Mouse (Mus musculus): ENCODE data around the gene Crybb1.

Gene Crybb1

DNA sequence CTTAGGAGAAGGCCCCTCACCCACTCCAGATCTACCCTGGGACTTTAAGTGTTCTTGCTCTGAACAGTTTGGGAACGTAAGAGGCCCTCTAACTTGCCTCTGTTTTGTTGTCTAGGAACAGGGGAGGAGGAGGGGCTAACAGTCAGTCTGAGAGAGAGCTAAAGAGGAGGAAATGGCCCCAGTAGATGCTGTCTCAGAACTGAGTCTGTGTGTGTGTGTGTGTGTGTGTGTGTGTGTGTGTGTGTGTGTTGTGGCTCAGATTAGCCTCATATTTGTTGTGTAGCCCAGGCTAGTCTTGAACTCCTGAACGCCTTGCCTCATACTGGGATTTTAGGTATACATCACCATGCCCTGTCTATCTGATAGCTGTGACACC, 31.0 kb downstream of the Crybb1 start:
- no peak for DNase-seq (ENCODE audit: low read depth, low spot score)

DNA sequence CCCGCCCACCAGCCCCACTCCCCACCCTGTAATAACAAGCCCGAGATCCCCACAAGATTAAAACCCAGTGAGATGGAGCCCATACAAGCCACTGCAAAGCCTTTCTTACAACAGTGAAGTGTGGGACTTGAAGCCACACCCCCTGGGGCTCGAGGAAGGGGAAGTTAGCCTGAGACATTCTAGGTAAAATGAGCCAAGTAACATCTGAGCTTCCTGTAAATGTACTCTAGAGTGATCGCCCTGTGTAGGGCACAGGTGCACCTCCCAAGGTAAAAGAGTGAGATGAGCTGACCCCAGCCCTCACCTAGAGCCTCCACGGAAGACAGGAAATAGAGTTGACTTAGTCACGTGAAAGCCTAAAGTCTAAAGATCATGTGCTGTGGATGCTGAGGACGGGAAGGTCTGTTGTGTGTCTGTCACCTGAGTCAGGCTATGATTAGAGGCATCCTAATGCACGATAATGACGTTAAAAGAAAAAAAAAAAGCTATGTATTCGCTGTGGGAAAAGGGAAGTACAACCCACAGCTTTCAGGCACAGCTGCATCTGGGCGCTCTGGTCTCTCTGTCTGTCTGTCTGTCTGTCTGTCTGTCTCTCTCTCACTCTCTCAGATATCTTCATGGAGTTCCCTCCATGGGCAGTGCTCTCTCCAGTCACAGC, 31.5 kb downstream of the Crybb1 start:
- no peak for DNase-seq (ENCODE audit: low read depth, low spot score)

DNA sequence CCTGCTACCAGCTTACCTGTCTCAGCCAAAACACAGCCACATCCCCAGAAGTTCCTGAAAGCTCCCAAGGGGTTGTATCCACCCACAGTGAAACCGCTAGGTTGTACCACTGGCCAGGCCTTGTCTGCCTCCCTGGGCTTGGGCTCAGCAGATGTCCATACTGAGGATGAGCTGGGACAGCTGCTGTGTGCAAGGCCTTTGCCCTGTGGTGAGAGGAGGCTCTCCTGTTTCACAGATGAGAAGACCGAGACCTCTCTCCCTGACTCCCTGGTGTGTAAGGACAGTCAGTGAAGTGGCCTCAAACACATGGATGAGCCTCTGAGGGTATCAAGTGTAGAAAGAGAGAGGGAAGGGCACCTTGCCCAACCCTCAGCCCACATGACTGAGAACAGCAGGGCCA, 32.0 kb downstream of the Crybb1 start:
- DNase-seq (ENCODE audit: low read depth, low spot score) = no peak

DNA sequence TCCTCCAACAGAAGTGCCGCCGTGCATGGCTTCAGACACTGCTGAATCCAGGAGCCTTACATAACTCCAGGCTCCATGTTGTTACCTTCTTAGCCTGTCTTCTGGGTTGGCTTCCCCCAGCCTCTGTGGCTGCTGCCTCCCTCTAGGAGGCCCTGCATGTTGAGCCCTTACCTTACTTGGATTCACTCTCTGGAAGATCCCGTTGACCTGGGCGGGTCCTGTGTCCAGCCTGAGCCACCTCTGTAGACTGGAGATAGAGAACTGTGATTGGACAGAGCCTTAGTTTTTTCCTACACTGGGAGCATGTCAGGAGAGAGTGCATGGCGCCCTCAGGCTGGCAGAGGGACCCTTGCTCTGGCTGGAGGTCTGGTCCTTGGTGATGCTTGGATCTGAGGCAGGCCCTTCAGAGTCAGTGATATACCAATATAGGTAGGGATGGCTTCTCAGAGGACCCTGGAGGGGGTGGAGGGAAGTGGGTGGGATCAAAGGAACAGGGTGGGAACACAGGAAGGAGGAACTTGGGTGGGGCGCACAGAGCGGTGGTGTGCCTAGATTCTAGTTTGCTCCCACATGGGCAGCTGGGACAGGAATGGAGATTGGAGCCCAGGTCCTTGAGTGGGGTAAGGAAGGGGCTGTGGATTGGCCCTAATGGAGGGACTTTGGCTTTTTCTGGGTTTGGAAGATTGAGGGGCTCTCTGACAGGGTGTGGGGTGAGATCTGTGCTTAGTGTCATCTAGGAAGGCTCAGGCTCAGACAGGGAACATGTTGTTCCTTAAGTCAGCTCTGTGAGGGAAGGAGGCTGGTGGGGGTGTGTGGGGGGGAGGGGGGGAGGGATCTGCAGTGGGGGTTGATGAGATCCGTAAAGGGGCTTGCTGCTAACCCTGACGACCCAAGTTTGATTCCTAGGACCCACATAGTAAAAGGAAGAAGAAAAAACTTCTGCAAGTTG, 32.9 kb downstream of the Crybb1 start:
- no peak for DNase-seq (ENCODE audit: low read depth, low spot score)

DNA sequence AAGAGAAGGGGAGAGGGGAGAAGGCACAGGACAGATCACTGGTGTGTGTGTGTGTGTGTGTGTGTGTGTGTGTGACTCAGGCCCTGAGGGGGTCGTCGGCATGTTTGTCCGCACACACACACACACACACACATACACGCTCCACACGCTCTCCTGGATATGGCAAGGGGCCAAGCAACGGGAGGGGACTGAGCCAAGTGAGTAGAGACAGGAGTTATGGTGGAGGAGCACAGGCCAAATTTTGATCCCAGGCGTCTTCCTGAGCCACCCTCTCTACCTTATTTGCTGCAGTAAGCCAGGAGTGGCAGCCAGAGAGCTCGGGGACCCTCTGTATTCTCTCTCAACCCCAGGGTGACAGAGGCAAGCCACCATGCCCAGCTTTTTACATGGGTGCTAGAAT, 33.6 kb downstream of the Crybb1 start:
- DNase-seq (ENCODE audit: low read depth, low spot score) = no peak

DNA sequence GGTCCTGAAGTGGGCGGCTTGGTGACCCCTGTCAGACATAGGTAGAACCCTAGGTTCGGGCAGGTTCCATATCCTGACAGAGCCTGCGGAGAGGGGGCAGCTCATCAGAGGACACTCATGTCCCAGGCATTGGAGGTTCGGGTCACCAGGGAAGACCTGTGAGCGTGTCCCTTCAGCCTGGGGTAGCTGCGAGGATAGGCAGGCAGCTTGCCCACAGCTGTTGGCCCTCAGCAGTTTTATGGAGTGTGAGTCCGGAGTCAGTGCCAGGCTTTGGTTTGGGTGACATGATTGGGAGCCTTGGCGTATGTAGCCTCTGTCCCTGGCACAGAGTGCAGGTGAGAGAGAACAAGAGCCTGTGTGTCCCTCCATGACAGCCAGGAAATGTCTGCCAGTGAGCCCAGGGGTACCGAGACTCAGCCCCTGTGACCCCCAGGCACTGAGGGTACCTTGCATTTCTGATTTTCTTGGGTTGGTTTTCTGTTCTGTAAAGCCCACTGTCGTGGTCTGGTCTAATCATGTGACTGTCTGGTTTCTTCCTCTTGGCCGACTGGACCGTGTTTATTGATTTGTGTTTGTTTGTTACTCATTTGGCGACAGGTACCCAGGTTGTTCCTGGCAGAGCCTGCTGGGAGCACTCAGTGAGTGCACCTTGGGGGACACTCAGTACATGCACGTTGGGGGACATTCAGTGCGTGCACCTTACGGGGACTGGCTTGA, 34.4 kb downstream of the Crybb1 start:
- no peak for DNase-seq (ENCODE audit: low read depth, low spot score)

DNA sequence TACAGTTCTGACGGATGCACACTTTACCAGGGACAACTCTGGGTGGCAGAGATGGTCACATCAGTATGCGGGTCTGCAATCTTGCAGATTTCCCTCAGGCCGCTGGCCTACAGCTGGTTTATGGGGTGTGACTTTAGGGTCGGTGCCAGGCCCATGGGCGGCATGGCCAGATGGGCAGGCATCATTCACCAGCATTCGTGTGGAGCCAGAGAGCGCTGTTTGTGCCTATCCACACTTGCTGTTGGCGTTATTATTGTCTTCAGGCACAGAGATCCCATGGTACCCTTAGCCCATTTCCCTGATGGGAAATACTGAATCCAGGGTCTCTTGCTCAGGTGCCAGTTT, 34.9 kb downstream of the Crybb1 start:
- DNase-seq (ENCODE audit: low read depth, low spot score) = no peak

DNA sequence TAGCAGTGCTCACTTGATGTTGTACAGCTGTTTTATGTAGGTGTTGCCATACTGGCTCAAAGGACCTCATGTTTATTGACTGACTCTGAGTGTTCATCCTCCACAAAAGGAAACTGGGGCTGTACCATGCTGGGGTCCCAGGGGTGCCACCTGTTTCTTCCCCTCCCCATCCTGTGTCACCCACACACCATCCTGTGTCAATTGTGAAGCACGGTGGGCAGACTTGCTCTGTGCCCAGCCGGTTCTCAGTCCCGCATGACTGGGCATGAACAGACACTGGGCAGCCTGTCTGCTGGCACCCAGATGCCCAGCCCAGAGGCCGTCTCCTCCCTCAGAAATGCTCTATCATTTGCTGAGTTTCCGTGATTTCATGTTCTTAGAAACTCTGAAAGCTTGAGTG, 36.3 kb downstream of the Crybb1 start:
- no peak for DNase-seq (ENCODE audit: low read depth, low spot score)

DNA sequence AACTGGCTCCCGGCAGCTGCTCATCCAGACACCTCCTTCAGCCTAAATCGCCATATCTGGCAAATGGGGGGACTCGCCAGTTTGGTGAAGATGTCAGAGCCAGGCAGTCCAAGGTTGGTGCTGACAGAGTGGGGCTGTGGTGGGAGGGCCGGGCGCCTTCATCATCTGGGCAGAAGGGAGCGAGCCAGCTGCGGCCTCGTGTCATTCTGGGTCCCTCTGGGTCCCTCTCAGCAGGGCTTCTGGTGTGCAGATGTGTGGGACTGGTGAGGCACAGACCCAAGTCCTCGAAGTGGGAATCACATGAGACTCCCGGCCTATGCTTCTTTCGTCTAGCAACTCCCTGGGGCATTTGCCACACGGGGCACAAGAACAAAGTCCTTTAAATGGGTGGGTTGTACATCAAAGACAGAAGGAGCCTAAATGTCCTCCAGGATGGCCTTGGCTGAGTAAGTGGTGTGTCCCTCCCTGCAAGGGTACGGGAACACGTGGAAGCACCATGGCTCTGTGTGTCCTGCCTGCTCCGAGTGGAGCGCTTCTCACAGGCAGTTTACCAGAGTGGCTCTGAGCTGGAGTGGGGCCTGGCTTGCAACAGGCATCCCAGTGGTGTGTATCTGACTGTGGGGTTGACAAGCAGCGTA, 36.8 kb downstream of the Crybb1 start:
- DNase-seq (ENCODE audit: low read depth, low spot score) = no peak

DNA sequence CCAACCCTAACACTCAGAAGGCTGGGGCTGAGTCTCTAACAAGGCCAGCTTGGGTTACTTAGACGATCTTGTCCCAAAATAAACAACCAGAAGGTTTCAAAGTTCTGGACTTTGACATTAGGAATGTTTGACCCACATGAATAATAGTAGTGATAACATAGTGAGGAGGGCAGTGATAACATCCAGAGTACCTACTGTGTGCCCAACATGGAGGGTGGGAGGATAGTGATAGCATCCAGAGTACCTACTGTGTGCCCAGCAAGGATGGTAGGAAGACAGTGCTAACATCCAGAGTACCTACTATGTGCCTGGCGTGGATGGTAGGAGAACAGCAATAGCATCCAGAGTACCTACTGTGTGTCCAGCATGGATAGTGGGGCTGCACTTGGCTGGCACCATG, 38.2 kb downstream of the Crybb1 start:
- DNase-seq (ENCODE audit: low read depth, low spot score) = no peak

DNA sequence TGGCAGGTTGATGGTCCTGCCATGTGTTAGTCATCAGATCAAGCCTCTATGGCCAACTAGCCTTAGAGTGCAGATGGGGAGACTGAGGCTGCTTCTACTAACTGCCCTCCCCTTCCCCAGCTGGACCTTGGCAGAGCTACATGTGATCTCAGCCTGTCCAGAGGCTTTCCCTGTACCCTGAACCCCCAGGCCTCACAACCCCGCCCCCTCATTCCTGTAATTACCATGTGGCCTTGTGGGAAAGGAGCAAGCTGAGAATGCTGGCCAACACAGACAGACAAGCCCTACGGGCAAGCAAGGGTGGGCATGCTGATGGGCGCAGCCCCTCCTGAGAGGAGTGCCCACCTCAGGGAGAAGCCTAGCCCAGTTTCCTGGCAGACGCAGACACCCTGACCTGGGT, 39.1 kb downstream of the Crybb1 start:
- no peak for DNase-seq (ENCODE audit: low read depth, low spot score)

DNA sequence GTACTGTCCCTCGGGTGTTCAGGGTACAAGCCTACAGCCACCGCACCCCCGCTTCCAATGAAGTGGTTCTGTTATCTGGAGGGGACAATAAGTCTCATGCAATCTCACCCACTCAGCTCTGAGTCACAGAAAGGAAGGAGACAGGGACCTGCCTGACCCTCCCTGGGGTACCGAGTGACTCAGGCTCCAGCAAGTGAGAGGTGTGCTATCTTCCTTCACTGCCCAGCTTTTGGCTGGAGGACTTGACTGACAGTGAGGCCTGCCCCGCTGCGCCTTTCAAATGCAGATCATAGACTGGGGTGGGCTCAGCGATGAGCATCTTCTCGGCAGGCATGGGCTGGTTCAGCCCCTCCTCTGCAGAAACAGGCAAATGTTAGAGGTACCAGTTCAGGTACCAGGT, 39.5 kb downstream of the Crybb1 start:
- DNase-seq (ENCODE audit: low read depth, low spot score) = no peak

DNA sequence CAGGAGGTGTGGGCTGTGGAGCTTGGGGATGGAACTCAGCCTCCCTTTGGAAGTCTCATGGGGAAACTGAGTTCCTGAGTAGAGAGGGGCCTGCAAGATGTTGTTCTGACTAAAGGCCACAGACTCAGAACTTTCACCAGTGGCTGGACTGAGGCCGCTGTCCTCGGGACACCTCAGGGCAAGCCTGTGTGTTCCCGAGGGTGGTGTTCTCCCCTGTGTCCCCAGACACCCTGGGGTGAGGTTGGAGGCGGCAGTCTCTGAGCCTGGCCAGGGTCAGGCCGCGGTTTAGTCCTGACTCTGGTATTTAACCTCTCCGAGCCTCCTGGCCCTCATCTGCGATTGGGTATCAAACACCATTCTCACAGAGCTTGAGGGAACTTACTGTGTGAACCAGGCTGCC, 39.9 kb downstream of the Crybb1 start:
- DNase-seq (ENCODE audit: low read depth, low spot score) = no peak

DNA sequence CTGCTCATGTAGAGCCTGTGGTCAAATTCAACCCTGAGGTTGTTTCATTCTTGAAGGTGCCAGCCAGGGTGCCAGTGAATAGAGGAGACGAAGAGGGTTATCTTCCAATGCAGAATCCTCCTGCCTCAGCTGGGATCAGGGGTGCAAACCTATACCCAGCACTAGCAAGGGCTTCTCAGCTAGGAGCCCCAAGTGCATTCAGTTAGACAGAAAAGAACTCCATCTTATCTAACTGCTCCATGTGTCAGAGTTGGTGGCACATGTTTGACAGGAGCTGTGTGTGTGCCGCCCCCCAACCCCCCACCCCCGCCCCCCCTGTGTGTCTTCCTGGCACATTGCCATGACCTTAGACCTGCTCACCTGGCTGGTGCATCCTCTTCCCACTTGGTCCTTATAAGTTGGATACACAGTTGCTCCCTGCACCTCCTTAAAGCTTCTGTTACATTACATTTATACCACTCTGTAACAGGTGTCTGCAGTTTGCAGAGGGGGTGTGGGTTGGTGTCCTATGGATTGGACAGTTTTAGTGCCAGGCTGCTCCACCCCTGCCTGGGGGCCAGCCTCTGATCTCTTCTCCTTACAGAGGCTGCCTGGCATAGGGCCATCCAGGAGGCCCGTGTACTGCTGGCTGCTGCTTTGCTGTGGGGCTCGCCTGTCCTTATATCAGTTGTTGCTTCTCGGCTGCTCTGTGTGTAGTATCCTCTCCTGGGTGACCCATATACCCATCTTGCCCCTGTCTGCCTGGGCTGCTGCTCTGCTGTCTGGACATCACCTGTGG, 41.0 kb downstream of the Crybb1 start:
- DNase-seq (ENCODE audit: low read depth, low spot score) = no peak

DNA sequence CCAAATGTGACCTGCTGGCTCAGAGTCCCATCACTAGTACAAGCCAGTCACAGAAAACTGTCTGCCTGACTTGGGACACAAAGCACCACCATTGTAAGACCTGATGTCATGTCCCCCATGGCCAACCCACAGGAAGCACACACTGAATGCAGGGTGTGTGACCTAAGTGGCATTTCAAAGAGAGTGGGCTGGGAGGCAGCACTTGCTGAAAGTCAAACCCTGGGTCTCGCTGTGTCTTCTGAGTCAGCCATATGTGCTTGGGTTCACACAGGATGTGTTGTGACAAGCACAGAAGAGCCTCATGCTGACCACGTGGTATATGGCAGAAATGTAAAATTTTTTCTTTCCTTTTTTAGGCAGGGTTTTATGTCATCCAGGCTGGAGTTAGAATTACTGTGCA, 41.6 kb downstream of the Crybb1 start:
- no peak for DNase-seq (ENCODE audit: low read depth, low spot score)

DNA sequence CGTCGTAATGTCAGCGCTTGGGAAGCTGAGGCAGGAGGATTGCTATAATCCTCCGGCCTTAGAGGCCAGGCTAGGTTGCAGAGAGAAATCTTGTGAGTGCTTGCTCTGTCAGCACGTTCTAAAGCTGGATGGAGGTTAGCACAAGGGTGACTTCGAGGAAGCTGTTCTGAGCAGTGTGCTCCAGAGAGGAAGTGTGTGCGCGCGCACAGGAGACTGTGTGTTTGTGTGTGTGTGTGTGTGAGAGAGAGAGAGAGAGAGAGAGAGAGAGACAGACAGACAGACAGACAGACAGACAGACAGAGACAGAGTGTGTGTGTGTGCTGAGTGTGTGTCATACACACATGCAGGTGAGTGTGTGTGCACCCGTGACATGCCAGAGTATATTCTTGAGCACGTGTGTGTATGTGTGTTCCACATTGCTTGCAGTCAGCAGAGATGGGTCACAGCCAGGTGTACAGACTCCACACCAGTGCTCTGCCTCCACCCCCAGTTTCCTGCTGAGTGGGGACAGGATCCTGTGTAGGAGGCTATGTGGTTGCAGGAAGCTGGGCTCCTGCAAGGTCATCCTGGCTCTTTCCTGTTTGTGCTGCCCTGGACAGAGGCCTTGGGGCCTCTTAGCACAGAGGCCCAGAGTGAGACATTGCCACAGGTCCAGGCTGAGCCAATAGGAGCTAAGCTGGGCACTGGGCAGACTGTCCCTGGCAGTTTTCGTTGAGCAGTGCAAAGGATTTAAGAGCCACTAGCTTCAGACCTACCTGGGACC, 42.8 kb downstream of the Crybb1 start:
- DNase-seq (ENCODE audit: low read depth, low spot score) = peak; percentile 16

DNA sequence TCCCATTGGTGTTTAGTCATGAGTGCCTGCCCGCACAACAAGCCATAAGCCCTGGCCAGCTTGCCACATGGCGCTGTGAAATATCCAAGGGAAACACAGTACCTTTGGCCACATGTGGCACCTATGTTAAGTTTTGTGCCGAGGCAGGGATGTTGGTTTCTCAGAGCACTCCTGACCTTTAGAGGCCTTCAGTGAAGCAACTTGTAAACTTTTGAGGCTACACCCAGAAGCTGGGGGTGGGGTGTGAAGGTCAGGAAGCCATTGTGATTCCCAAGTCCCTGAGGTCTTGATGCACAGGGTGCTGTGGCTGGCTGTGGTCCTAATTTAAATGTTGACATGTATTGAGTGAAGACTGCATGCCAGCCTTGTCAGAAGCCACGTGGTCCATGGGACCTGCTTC, 43.8 kb downstream of the Crybb1 start:
- DNase-seq (ENCODE audit: low read depth, low spot score) = no peak

DNA sequence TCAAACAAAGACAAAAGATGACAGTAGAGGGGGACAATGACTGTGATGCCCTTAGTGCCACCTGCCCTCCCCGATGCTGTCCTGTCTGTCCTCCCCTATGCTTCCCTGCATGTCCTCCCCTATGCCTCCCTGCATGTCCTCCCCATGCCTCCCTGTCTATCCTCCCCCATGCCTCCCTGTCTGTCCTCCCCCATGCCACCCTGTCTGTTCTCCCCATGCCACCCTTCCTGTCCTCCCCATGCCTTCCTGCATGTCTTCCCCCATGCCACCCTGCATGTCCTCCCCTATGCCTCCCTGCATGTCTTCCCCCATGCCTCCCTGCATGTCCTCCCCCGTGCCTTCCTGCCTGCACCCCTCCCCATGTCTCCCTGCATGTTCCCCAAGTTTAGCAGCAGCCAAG, 44.5 kb downstream of the Crybb1 start:
- no peak for DNase-seq (ENCODE audit: low read depth, low spot score)

DNA sequence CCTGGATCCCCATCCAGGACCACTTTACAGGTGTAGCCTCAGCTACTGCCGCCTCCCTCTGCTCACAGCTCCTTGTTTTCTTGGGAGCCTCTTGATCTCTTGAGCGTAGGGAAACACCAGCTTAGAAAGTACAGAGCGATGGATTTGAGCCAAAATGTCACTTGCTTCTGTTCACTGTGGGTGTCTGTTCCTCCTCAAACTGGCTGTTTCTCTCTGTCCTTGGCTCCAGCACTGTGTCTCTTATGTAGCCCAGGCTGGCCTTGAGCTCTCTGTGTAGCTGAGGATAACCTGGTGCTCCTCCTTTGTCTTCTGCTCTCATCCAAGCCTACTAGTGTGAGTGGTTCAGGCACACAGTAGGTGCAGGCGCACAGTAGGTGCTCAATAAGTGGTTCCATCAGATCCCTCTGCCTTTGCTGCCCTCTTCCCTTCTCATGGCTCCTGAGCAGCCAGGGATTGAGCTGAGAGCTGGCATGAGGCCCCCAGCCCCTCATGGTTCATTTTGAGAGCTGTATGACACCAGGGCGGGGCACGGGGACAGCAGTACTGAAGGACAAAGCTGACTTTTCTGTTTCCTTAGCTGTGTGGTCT, 45.2 kb downstream of the Crybb1 start:
- no peak for DNase-seq (ENCODE audit: low read depth, low spot score)

DNA sequence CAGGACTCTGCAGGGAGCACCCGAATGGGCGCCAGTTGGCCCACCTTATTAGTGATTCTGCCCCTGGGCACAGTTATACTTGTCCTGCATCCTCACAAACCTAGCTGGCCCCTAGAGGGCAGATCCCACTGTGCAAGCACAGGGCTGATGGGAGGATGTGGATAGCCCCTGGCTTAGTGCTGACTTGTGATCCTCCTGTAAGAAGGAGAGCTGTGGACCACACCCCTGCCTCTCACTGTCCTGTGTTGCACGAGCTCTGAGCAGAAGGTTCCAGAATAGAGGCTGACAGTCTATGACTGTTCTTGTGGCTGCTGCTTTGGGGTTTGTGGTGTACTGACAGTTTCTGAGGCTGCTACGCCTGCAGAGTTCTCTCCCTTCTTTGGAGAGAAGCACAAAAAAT, 46.1 kb downstream of the Crybb1 start:
- DNase-seq (ENCODE audit: low read depth, low spot score) = no peak

Data from mesoderm, embryonic 11.5 days (tissue).